Mouse (Mus musculus) adrenal gland, postnatal 25 days (tissue): ENCODE results near the gene Pet100. TPM values are rescaled to one million over a fixed set of nuclear protein-coding genes. Genes with fewer than 3 reads are reported as not detected.

Source experiments
- total RNA-seq: library from RNA; stranded (reverse); gene quantifications from 2 replicates; pipeline ENCODE4 v1.2.3, GENCODE M21; 2021

The Pet100 gene
- total RNA-seq, 1 experiment from 2014 or later, result 117 TPM

Other genes with a start within 250 kb of the Pet100 start
- 30.6 and 53.5 TPM in 2 replicates for gene Arhgef18, start 228.5 kb upstream of the Pet100 start, total RNA-seq
- gene Pex11g, start 153.9 kb upstream of the Pet100 start, total RNA-seq, result 11.2 and 12.4 TPM in 2 replicates
- gene Tex45, start 150.7 kb upstream of the Pet100 start, total RNA-seq, result not detected in 2 replicates
- 18.2 and 24.3 TPM in 2 replicates for gene Zfp358, start 128.4 kb upstream of the Pet100 start, total RNA-seq
- 46.3 and 46.5 TPM in 2 replicates for gene Mcoln1, start 121.1 kb upstream of the Pet100 start, total RNA-seq
- gene Pnpla6, start 106.2 kb upstream of the Pet100 start, total RNA-seq, result 41.7 and 63.8 TPM in 2 replicates
- gene C330021F23Rik, start 53.6 kb upstream of the Pet100 start, total RNA-seq, result not detected in 2 replicates
- gene Camsap3, start 34.3 kb upstream of the Pet100 start, total RNA-seq, result 7.0 and 10.0 TPM in 2 replicates
- 34.8 and 40.9 TPM in 2 replicates for gene Xab2, start 232 bp upstream of the Pet100 start, total RNA-seq
- not detected in 2 replicates for gene Pcp2, start 4.0 kb downstream of the Pet100 start, total RNA-seq
- 123 and 133 TPM in 2 replicates for gene Stxbp2, start 9.4 kb downstream of the Pet100 start, total RNA-seq
- gene Retn, start 34.2 kb downstream of the Pet100 start, total RNA-seq, result 32.6 and 32.8 TPM in 2 replicates
- 0.21 TPM in 1 of 2 replicates, not detected in the other for gene Mcemp1, start 44.2 kb downstream of the Pet100 start, total RNA-seq
- 23.1 and 33.7 TPM in 2 replicates for gene Fcor, start 50.8 kb downstream of the Pet100 start, total RNA-seq
- gene Trappc5, start 54.8 kb downstream of the Pet100 start, total RNA-seq, result 19.3 and 20.2 TPM in 2 replicates
- 0.18 TPM in 1 of 2 replicates, not detected in the other for gene Fcer2a, start 72.6 kb downstream of the Pet100 start, total RNA-seq
- gene Clec4g, start 99.1 kb downstream of the Pet100 start, total RNA-seq, result not detected in 2 replicates
- not detected in 2 replicates for gene Cd209a, start 127.4 kb downstream of the Pet100 start, total RNA-seq
- gene Cd209e, start 232.8 kb downstream of the Pet100 start, total RNA-seq, result not detected in 2 replicates